Mouse (Mus musculus) left cerebral cortex, adult 18-20 months (tissue): ENCODE results near the gene Zfp108. TPM values are rescaled to one million over a fixed set of nuclear protein-coding genes. Genes with fewer than 3 reads are reported as not detected.
"Not testable (repeated sequence)": the region's sequence is repeated elsewhere in the genome, so short reads cannot be mapped to it uniquely, and the experiment has no call there.

Experiments used
- DNase-seq, 2 experiments: peaks; one replicate each; pipeline ENCODE4 v3.0.0; 2021 to 2022; ENCODE audit warnings: low spot score in 2 of 2, mixed read lengths in 1 of 2
- long read RNA-seq, 2 experiments: library from polyadenylated mRNA; stranded (forward); transcript quantifications; one replicate each; pipeline ENCODE4 v2.0.0; 2021
- total RNA-seq, 2 experiments: library from RNA; stranded (reverse); gene quantifications; 2 replicates each; pipeline ENCODE4 v1.2.3; 2021

Zfp108 gene
- total RNA-seq: 1 to 10 TPM; 7.7 to 8.4 TPM
- long read RNA-seq, experiment 1, partial matches to known transcripts: 1 of 7 reads
- long read RNA-seq, experiment 1, other reads (novel, unspliced or antisense): 5 of 7 reads
- long read RNA-seq, experiment 2, partial matches to known transcripts: 1 of 3 reads
- long read RNA-seq, experiment 2, other reads (novel, unspliced or antisense): 1 of 3 reads

DNA sequence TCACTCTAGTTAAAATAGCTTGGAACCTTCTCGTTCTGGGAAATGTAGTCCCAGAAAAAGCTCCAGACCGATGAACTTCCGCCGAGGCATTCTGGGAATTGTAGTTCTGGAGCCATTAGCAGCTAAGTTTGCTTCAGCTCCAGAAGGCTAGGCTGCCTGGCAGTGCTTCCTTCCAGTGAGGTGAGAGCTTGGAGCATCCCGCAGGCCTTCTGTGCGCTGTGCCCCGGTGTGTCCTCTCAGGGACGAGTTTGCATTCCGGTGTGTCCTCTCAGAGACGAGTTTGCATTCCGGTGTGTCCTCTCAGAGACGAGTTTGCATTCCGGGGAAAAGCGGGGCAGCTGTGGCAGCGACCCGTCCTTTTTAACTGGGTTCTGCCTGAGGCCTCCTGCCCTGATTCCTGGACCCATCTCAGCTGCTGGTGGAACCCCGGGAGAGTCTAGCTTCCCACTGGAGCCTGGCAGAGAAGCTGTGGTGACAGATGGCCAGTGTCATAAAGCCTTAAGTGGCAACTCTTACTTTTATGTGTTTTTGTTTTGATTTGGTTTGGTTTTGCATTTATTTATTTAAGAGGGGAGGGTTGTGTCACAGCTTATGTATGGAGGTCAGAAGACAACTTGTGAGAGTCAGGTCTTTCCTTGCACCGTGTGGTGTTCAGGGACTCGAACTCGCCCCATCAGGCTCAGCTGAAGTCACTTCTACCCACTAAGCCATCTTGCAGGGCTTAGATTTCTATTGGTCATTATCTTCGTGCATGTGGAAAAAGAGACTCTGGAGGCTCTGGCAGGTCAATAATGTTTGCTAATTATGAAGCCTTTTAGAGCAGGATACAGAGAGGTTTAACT lies at the start of gene Zfp108:
Gene Zfp108, plus strand, starts transcription at position 162 of the 842 bp plus-strand sequence.
- peak; percentile 85 to 90 for DNase-seq

DNA sequence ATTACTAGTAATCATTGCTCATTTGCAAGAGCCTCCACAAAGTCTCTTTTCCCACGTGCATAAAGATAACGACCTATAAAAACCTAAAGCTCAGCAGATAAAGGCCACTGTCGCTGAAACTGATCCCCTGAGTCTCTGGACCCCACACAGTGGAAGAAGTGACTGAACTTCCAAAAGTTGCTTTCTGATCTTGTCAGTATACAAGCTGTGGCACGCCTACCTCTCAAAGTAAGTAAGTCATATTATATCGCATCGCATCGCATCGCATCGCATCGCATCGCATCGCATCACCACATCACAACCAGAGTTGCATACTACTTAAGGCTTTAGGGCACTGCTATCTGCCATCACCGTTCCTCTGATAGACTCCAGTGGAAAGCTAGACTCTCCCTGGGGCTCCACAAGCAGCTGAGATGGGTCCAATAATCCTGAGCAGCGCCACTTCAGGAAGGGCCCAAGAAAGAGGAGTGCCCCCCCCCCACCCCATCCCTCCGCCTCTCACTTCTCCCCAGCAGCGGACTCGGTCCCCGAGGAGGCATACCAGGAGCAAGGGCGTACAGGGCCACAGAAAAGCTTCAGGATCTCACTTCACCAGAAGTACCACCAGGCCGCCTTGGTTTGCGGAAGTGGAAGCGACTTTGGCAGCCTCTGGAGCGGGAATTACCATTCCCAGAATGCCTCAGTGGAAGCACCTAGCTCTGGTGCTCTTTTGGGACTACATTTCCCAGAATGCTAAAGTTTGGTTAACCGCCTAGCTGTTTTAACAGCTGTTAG lies 46.9 kb upstream of the Zfp108 start:
- peak; percentile 69 to 74 for DNase-seq

- no peak for DNase-seq
Observed at GRCm38 (mm10) chr7:24208282-24208886, 46.2 kb upstream of the Zfp108 start.

GRCm38 (mm10) chr7:24210296-24210695 lies 44.3 kb upstream of the Zfp108 start:
- DNase-seq: no peak

GRCm38 (mm10) chr7:24211343-24211742 lies 43.3 kb upstream of the Zfp108 start, which contains the start of gene Zfp111:
Gene Zfp111 (minus strand): TSS chr7:24211443.
- DNase-seq: no peak

GRCm38 (mm10) chr7:24237040-24237791 lies 17.4 kb upstream of the Zfp108 start, which contains the start of gene Zfp109:
Gene Zfp109 (minus strand): TSS chr7:24237560.
- peak; percentile 71 to 81 for DNase-seq

- no peak for DNase-seq
Observed at GRCm38 (mm10) chr7:24253779-24254615, 597 bp upstream of the Zfp108 start.

DNA sequence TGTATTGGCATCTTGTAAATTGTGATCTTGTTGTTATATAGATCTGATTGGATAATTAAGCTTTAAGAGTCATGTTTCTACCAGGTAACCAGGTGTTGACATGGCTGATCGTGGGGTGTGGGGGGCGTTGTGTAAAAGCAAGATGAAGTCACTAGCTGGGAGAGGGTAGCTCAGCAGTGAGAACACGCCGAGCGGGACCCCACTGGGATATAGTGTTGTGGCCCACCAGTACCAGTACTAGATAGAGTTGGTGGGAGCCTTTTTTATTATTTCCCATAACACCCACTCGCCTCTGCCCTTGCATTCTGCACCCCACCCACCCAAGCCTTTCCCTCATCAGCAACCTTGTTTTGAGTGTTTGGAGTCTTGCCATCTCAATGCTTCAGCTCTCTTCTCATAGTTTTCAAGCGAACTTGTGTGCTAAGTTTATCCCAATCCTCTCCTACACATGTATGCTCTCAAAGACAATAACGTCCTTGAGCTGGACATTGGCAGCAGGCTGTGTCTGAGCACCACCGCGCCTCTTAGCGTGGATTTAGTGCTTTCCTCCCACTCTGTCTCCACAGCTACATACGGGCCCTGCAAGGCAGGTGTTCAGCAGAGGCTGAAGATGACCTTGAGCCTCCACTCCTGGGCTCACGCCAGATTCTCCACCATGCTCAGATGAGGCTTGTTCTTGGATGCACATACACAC lies 4.9 kb downstream of the Zfp108 start:
- DNase-seq: peak in 1 of 2 experiments; percentile 16

GRCm38 (mm10) chr7:24260000-24260312 lies 5.4 kb downstream of the Zfp108 start:
- DNase-seq: no peak

DNA sequence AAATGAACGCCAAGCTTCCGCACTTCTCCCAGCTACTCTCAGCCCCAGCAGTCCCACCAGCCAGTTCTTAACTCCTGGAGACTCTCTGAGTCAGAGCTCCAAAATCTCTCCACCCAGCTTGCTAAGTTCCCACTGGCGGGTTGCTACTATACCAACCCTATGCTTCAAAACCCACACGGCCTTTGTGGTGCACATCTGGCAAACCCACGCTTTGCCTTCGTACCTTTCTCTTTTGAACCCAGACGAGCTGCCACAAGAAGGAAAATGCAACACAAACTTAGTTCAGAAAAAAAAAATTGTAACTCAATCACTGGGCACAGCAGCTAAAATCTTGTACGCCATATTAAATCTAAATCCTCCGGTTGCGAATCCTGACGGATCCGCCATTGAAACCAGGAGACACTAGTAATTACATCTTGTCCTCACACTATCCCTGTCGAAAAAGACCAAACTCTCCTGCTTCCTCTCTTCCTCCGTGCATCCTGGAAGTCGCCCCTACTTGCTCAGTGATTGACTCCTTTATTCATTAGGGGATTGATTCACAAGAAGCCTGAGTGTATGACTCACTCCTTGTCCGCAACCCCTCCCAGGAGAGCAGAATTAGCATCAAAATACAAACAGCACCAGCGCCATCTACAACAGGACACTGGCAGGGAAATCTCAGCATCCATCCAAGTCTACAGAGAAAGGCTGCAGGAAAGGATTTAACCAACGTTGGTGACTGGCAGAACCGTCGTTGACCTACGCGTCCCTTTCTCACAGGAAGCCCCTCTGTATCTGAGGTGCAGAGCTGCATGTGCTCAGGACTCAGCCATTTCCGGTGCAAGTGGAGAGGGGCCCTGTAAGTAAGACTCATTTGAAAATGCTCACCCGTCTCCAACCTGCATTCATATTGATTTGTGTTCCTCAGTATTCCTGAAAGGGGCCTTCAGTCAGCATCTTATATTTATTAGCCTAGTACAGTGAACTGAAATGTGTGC lies 13.9 kb downstream of the Zfp108 start:
- DNase-seq: no peak

DNA sequence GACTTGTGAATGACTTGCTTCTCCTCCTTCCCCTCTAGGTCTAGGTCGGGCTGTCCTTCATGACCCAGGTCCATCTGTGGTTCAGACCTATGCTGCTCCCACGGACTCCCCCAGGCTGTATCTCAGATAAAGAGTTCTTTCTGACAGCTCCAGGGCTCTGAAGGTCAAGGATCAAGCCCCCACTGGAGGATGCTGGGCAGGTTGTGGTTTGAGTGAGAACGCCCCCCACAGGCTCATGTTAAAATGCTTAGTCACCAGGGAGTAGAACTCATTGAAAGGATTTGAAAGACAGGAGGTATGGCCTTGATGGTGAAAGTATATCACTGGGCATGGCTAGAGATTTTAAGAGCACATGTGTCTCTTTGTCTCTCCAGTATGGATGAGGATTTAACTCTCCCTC lies 14.7 kb downstream of the Zfp108 start:
- DNase-seq: no peak

- no peak for DNase-seq
Observed at GRCm38 (mm10) chr7:24269667-24270287, 15.2 kb downstream of the Zfp108 start.

- DNase-seq: peak; percentile 75 to 84
Observed at GRCm38 (mm10) chr7:24270288-24270672, 15.7 kb downstream of the Zfp108 start, which contains the start of gene Zfp93. Gene Zfp93 (plus strand): TSS chr7:24270420.

DNA sequence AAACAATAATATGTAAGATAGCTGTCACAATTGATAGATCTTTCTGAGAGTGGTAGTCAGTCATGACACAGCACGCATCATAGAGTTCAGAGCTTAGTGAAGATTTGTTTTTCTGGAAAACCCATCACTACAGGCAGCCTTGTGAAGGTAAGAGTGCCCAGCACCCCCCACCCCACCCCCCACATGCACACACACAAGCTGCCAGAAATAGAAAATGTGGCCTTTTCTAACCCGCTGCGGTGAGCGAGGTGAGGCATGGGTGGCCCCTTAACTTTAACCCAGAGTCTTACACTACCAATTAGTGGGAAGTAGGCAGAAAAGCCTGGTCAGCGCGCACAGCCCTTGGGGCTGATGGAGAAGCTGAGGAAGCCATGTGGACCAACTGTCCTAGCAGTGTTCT lies 16.6 kb downstream of the Zfp108 start:
- no peak for DNase-seq

- DNase-seq: no peak
Observed at GRCm38 (mm10) chr7:24274456-24274855, 19.9 kb downstream of the Zfp108 start.

DNA sequence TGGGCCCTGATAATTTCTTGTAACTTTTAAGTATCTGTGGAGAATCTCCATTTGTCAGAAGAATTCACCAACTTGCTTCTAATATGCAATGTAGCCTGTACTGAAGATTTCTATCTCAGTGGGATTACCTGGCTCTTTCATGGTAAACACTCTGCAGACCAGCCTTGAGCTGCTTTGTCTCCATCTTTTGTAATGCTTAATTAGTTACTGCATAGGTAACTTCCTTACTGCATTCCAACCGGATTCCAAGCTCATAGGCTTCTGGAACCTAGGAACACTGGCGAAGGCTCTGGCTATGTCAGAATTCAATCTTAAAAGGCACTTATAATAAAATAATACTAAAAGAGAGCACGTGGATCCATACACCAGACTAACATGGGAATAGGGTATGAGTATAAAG lies 24.2 kb downstream of the Zfp108 start:
- DNase-seq: not testable (repeated sequence)
